Mouse (Mus musculus) CH12.LX (cell line): ENCODE results near the gene Pet100.

ENCODE experiments used
- CHD2 ChIP-seq: IDR thresholded peaks from 2 replicates; pipeline ENCODE4 v1.6.1; 2011; ENCODE audit warnings: low read length, improper control_type of control experiment
- CTCF ChIP-seq, 2 experiments: IDR thresholded peaks in 1 of 2; conservative IDR thresholded peaks in 1 of 2; 2 replicates each; pipeline ENCODE4 v1.5.1; 2011 to 2012; ENCODE audit warnings: low read depth in 2 of 2, low read length in 2 of 2, improper control_type of control experiment in 1 of 2, inconsistent platforms in 1 of 2, mild to moderate bottlenecking in 1 of 2, moderate library complexity in 1 of 2
- EP300 ChIP-seq: IDR thresholded peaks from 2 replicates; pipeline ENCODE4 v1.6.1; 2011; ENCODE audit warnings: low read length, improper control_type of control experiment
- JUND ChIP-seq: conservative IDR thresholded peaks from 2 replicates; pipeline ENCODE4 v1.6.1; 2011; ENCODE audit warnings: low read depth, low read length, improper control_type of control experiment
- MAFK ChIP-seq: IDR thresholded peaks from 2 replicates; pipeline ENCODE4 v1.6.1; 2011; ENCODE audit warnings: low read length, improper control_type of control experiment; ENCODE audit not compliant: insufficient replicate concordance
- MAX ChIP-seq: IDR thresholded peaks from 2 replicates; pipeline ENCODE4 v1.6.1; 2011; ENCODE audit warnings: low read length, improper control_type of control experiment
- MAZ ChIP-seq: IDR thresholded peaks from 2 replicates; pipeline ENCODE4 v1.6.1; 2012; ENCODE audit warnings: low read depth, mild to moderate bottlenecking, inconsistent platforms, low read length, improper control_type of control experiment, moderate library complexity
- MEF2A ChIP-seq: IDR thresholded peaks from 2 replicates; pipeline ENCODE4 v1.6.1; 2014; ENCODE audit warnings: low read depth, mild to moderate bottlenecking, inconsistent platforms, low read length, improper control_type of control experiment, borderline replicate concordance
- NRF1 ChIP-seq: IDR thresholded peaks from 2 replicates; pipeline ENCODE4 v1.6.1; 2014; ENCODE audit warnings: low read depth, mild to moderate bottlenecking, inconsistent platforms, low read length, improper control_type of control experiment, moderate library complexity
- POLR2A ChIP-seq: IDR thresholded peaks from 2 replicates; pipeline ENCODE4 v1.6.1; 2011; ENCODE audit warnings: low read depth, mild to moderate bottlenecking, improper control_type of control experiment, low read length
- RCOR1 ChIP-seq: conservative IDR thresholded peaks from 2 replicates; pipeline ENCODE4 v1.6.1; 2012; ENCODE audit warnings: low read depth, mild to moderate bottlenecking, inconsistent platforms, low read length, improper control_type of control experiment
- UBTF ChIP-seq: IDR thresholded peaks from 2 replicates; pipeline ENCODE4 v1.6.1; 2012; ENCODE audit warnings: low read depth, mild to moderate bottlenecking, inconsistent platforms, low read length, improper control_type of control experiment, moderate library complexity

- TF ChIP-seq CTCF (conservative IDR thresholded peaks at IDR 0.05 in 1 of 2, IDR thresholded peaks at IDR 0.05 in 1 of 2; ENCODE audit: low read depth in 2 of 2, low read length in 2 of 2) = no peak
- no peak for TF ChIP-seq JUND
- no peak for TF ChIP-seq RCOR1
- no peak for TF ChIP-seq CHD2
- TF ChIP-seq NRF1 = no peak
- no peak for TF ChIP-seq MAX
- no peak for TF ChIP-seq EP300
- no peak for TF ChIP-seq MAZ
- TF ChIP-seq MEF2A = no peak
- no peak for TF ChIP-seq UBTF
- TF ChIP-seq POLR2A = no peak
- TF ChIP-seq MAFK = no peak
Observed at GRCm38 (mm10) chr8:3647561-3647960, 26.2 kb downstream of the Pet100 start.
